Mouse (Mus musculus) embryonic fibroblast, embryonic 13.5 days (primary cell): ENCODE data around the gene Dda1. TPM values are rescaled to one million over a fixed set of nuclear protein-coding genes. Genes with fewer than 3 reads are reported as not detected.
A peak's percentile ranks its signal among the peaks of the same experiment; 100 is the strongest.

Experiments used
- H3K27ac ChIP-seq: 2 replicates; pipeline ENCODE4 v1.5.1; 2012; ENCODE audit warnings: low read length, control low read depth, inconsistent platforms; ENCODE audit not compliant: insufficient read depth
- H3K4me1 ChIP-seq: 2 replicates; pipeline ENCODE4 v1.6.1; 2011; ENCODE audit warnings: low read length; ENCODE audit not compliant: control insufficient read depth, insufficient read depth
- H3K4me3 ChIP-seq: 2 replicates; pipeline ENCODE4 v1.5.1; 2011; ENCODE audit warnings: mild to moderate bottlenecking, control low read depth, low read length; ENCODE audit not compliant: insufficient read depth
- CTCF ChIP-seq: IDR thresholded peaks from 2 replicates; pipeline ENCODE4 v1.5.1; 2011; ENCODE audit warnings: mild to moderate bottlenecking, control low read depth, low read length, moderate library complexity, borderline replicate concordance; ENCODE audit not compliant: insufficient read depth
- POLR2A ChIP-seq: IDR thresholded peaks from 2 replicates; pipeline ENCODE4 v1.6.1; 2011; ENCODE audit warnings: low read depth, mild to moderate bottlenecking, control low read depth, low read length, moderate library complexity
- polyA plus RNA-seq: library from polyadenylated mRNA; stranded (reverse); fragments of >200 nt; gene quantifications from 2 replicates; pipeline ENCODE4 v1.2.4, GENCODE M21; 2011; ENCODE audit warnings: low read depth; ENCODE audit not compliant: missing spikeins, insufficient read length

Dda1 gene
- polyA plus RNA-seq, 1 experiment, result 63.1 TPM

DNA sequence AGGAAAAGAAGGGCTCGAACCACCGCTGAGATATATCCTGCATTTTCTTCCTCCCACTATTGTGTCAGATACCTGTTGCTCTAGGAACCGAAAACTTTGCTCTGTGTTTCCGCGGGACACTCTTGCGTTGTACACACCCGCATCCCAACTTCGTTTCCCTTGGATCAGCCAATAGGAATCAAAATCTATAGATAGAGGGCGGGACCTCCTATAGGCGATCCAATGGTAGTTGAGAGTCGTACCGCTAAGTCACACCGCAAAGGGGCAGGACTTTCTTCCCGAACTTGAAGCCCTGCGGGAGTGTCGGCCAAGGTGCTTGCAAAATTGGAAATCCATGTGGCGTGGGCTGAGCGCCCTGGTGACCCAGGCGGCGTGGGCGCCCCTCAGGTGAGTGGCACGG is 19.5 kb downstream of the Dda1 start:
- Histone ChIP-seq H3K27ac (peak overlapping the region; percentile 96), H3K4me1 (peaks cover 5% of the 10 kb centered on the region), H3K4me3 (peak overlapping the region; percentile 74)
- peak; percentile 73 for TF ChIP-seq POLR2A
- no peak for TF ChIP-seq CTCF

DNA sequence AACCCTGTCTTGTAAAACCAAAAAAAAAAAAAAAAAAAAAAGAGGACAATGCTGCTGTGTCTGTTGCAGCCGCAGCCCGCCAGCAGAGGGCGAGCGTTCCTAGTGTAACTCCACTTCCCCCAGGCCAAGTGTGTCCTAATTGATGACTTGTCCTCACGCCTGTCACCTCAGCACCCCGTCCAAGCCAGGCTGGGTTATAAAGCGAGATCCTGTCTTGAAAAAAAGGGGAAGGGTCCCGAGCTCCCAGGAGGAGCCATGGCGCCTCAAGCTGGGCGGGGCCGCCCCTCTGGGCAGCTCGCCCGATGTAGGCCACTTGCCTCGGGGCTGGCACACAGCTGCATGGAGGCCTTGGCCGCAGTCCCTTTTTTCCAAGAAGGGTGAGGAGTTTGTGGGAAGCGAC is 26.0 kb downstream of the Dda1 start:
- H3K27ac ChIP-seq, result no peak overlapping the region; the same call in 1 of the 2 replicates
- peaks cover 12% of the 10 kb centered on the region for H3K4me1 ChIP-seq
- no peak overlapping the region for H3K4me3 ChIP-seq
- TF ChIP-seq CTCF, result peak; percentile 72; the same call in 1 of the 2 replicates
- no peak for TF ChIP-seq POLR2A

DNA sequence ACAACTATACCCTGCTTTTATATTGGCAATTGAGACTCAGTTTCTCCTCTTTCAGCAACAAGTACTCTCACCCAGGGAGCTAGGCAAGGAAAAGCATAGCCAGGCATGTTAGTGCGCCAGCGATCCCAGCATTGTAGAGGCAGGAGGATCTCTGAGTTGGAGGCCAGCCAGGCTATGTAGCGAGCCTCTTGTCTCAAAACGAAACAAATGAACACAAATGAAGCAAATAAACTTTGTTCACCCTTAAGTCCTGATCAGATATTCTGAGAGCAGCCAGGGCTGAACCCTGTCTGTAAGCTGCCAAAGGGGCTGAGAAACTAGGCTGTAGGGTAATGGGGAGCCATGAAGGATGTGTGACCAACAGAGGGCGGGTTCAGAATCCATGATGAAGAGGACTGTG is 26.8 kb downstream of the Dda1 start:
- Histone ChIP-seq H3K4me3 (no peak overlapping the region), H3K4me1 (peaks cover 12% of the 10 kb centered on the region), H3K27ac (peak overlapping the region; percentile 55)
- no peak for TF ChIP-seq CTCF
- TF ChIP-seq POLR2A, result no peak

DNA sequence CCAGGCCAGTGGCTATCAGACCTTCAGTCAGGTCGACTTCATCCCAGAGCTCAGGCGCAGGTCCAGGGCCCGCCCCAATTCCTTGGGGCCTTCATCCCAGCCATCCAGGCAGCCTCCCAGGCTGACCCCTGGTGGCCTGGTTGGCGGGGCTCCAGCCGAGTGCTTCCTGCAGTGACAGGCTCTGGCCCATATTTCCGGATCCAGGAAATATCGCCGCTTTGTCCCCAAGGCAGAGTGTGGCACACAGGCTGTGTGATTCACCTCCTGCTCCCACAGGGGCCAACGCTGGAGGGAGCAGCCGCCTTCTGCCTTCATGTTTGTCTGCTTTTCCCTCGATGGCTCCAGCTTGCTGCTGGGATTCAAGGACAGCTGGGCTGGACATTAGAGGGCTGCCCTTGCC is 27.5 kb downstream of the Dda1 start:
- Histone ChIP-seq H3K4me1 (peaks cover 12% of the 10 kb centered on the region), H3K27ac (peak overlapping the region; percentile 55), H3K4me3 (no peak overlapping the region)
- TF ChIP-seq CTCF, result no peak
- TF ChIP-seq POLR2A, result no peak

DNA sequence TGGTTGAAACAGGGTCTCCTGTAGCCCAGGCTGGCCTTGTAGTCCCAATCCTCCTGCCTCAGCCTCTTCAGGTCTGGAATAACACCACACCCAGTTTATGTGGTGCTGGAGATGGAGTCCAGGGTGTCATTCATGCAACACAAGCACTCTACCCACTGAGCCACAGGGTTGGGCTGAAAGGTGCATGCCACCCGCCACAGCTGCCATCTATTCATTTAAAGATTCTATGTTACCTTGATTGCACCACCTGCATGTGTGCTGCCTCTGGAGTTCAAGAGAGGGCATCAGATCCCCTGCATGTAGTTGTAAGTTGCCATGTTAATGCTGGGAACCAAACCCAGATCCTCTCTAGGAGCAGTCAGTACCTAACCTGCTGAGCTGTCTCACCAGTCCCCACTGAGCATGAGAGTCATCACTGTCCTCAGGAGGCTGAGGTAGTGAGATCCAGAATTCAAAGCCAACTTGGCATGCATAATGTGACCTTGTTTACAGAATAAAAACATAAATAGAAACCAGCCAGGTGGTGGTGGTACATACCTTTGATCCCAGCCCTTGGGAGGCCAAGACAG is 28.2 kb downstream of the Dda1 start:
- no peak for TF ChIP-seq CTCF
- no peak for TF ChIP-seq POLR2A
- H3K4me1 ChIP-seq, result peaks cover 12% of the 10 kb centered on the region
- H3K4me3 ChIP-seq, result no peak overlapping the region
- no peak overlapping the region for H3K27ac ChIP-seq

DNA sequence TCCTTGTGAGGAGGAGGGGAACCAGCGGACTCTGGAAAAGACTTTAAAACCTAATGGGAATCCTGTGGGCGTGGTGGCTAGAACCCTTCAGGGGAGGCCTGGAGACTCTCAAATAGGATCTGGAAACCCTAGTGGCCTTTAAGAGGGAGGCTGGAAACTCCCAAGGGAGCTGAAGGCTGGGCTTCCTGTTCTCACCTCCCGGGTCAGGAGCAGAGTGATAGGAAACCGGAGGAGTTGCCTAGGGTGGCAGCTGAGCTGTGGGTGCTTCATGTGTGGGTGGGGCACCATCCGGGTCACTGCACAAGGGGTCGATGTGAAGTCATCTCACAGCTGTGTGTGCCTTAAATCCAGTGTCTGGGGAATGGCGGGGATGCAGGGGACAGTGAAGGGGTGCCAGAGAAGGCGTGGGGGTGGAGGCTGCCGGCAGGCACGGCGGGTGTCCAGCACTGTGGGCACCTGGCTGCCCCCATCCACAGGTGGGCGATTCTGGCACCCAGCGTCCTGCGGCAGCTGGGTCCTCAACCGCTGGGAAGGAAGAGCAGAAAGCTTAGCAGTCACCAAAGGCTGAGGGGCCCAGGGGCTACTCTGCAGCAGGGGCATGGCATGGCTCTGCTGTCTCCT is 29.0 kb downstream of the Dda1 start:
- TF ChIP-seq POLR2A (0 out of 2 replicates have a peak, but pooled peaks have one; percentile 13), CTCF (no peak)
- Histone ChIP-seq H3K27ac (no peak overlapping the region), H3K4me3 (no peak overlapping the region), H3K4me1 (peaks cover 12% of the 10 kb centered on the region)

DNA sequence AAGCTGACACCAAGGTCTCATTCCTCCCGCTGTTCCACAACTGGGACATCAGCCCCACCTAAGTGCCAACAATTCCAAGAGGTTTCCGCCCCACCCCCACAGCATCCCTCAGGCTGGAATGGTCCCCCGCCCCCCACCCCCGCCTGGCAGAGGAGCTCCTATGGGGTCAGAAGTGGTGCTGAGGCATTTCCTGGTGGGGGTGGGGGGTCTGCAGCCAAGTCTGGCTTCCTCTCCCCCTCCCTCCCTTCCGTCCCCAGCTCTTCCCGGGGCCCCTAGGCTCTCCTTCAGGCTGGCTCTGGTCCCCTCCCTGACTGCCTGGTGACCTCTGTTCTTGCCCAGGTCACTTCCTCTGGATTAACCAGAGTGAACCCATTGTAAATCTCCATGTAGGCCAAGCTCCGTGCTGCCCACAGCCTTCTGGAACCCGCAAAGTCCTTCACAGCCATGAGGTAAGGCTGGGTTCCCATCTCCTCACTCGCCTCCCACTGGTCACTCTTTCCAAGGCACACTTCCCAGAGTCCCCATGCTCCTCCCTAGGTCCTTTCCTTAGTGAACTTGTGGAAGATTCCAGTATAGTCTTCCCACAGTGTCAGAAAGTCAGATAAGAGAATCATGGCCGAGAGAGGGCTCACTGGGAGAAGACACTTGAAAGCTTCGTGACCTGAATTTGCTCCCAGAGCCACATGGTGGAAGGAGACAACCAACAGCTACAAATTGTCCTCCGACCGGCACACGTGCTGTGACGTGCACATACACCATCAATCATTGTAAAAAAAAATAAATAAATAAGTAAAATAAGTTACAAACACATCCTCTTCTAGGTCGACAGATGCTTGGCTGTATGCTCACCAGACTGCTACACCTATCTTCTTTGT is 30.1 kb downstream of the Dda1 start:
- H3K27ac ChIP-seq, result no peak overlapping the region
- TF ChIP-seq POLR2A (no peak), CTCF (no peak)

DNA sequence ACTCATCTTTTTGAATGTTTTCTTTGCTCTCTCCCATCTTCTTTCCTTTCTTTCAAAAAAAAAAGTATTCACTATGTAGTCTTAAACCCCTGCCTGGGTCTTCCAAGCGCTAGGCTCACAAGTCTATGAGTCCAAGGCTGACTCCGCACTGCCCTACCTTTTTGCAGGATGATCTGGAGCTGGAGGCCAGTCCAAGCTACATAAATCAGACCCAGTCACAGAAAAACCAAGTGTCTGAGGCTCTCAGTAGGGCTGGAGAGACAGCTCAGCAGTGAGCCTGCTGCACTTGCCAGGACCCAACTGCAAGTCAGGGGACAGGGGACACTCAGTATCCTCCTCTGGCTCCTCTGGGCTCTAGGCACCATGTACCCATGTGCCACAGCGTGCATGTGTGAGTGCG is 35.4 kb downstream of the Dda1 start:
- TF ChIP-seq POLR2A, result no peak
- no peak for TF ChIP-seq CTCF
- Histone ChIP-seq H3K27ac (no peak overlapping the region), H3K4me3 (no peak overlapping the region), H3K4me1 (no peaks in the 10 kb centered on the region)

More for the DNA sequence above, 30.1 kb downstream of the Dda1 start:
- no peak overlapping the region for H3K4me3 ChIP-seq
- H3K4me1 ChIP-seq, result peaks cover 12% of the 10 kb centered on the region

DNA sequence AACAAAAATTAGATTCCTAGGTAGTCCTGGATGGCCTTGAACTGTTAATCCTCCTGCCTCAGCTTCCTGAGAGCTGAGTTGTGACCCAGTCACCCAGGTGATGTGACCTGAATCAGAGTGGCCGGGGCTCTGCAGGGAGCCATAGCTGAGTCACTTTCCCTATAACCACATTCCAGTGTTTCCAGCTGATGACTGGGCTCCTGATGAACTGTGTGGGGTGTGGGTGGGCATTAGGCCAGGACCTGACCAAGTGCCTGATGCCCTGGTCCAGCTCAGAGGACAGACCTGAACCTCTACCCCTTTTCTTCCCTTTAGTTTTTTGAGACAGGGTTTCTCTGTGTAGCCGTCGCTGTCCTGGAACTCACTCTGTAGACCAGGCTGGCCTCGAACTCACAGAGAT is 36.3 kb downstream of the Dda1 start:
- Histone ChIP-seq H3K4me3 (no peak overlapping the region), H3K27ac (no peak overlapping the region), H3K4me1 (peaks cover 4% of the 10 kb centered on the region)
- TF ChIP-seq CTCF, result no peak
- no peak for TF ChIP-seq POLR2A

DNA sequence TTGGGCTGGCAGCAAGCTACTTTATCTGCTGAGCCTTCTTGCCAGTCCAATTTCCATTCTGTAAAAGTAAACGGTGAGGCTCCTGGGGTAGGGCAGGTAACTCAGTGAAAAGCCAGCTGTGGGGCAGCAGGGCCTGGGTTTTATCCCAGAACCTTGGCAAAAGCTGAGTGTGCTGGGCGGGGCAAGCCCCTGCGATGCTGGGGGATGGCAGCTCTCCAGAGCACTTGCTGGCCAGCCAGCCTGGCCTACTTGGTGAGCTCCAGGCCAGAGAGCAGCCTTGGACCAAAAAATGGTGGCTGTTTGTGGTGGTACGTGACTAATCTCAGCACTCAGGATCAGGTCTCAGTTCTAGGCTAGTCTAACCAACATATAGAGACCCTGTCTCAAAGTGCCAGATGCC is 37.0 kb downstream of the Dda1 start:
- Histone ChIP-seq H3K4me1 (peaks cover 4% of the 10 kb centered on the region), H3K4me3 (no peak overlapping the region), H3K27ac (no peak overlapping the region)
- TF ChIP-seq CTCF (no peak), POLR2A (no peak)

DNA sequence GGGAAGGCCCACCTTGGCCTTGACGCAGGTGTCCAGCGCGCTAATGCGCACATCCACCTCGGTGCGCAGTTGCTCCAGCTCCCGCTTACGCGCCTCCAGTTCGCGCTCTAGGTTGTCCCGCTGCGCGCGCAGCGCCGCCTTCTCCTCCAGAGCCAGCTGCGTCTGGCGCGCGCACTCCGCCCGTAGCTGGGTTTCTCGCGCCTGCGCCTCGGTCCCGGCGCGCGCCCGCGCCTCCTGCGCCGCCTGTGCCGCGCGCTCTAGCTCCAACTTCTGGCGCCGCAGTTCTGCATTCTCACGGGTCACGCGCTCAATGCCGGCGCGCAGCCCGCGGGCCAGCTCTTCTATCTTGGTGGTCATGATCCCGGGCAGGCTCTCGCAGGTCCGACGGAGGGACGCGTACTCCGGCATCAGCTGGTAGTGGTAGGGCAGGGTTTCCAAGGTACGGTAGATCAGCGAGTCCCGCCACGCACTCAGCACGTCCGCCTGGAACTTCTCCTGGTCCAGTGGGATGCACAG is 38.6 kb downstream of the Dda1 start:
- Histone ChIP-seq H3K4me1 (peaks cover 4% of the 10 kb centered on the region), H3K4me3 (peak overlapping the region; percentile 25)
- TF ChIP-seq CTCF, result no peak
- TF ChIP-seq POLR2A, result no peak

More for the DNA sequence above, 38.6 kb downstream of the Dda1 start:
- no peak overlapping the region for H3K27ac ChIP-seq
